14 mouse cellular contexts compared by ENCODE assay signal in the genomic region with DNA sequence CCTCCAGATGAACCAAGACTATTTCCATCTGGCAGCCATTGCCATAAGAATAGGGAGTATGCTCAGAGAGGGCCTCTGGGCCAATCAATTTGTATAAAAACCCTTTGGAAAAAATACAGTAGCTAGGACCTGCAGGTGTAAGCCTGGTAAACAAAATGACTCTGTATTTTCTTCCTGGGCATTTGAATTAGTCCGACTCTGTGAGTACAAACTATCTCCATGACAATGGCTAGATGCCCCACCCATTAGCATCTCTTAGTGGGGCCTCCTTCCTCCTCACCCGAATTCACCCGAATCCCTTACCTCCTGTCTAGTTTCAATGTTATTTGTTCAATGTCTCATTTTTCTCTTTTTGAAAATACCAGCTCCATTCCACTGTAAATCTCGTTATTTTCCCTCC. TPM values are rescaled to one million over a fixed set of nuclear protein-coding genes. Genes with fewer than 3 reads are reported as not detected.
A peak's percentile ranks its signal among the peaks of the same experiment; 100 is the strongest.
DNase-seq lines count a peak whose midpoint lies in the region.
"Had no signal": no experiment of that assay in that cellular context is flagged by ENCODE, and none has a peak within 500 bp of the region (broad histone marks: within the 10 kb centered on the region; RNA-seq: fewer than 3 reads in every experiment).

No protein-coding gene starts in this region.

- peak; percentile 66 for DNase-seq in ES-CJ7 (ENCODE audit: low read depth, low spot score)
- DNase-seq in R1 (ENCODE audit: low read depth, low spot score), result peak; percentile 72
- no peak for DNase-seq in left cerebral cortex, postnatal 14 days (ENCODE audit: low spot score in 2 of 2)
- no peak for DNase-seq in kidney, adult 18-20 months
- no peak for DNase-seq in cerebellum, postnatal 25 days
- DNase-seq: adrenal gland, adult 8-10 months; adrenal gland, postnatal 14 days; adrenal gland, postnatal 36 days; cerebellum, adult 11-12 months; cerebellum, adult 2 months; cerebellum, adult 9-10 months; cerebellum, postnatal 36 days; embryo, embryonic 11 days had no signal

- intact Hi-C loops in left cerebral cortex, postnatal 14 days (cut with DNase I), result no loop called here

RNA-seq across cellular contexts. Expression of gene Frmpd3, which starts 24.1 kb away (rescaled TPM):
- total RNA-seq in left cerebral cortex, postnatal 14 days (2021), result 10 to 100 TPM; 25.7 to 27.2 TPM
- total RNA-seq: adrenal gland, adult 8-10 months; common myeloid progenitor, adult 5-6 weeks had no signal

Comparison
In these comparisons a context has a peak if more than half of its experiments do, and no peak if none do; other contexts are left out.
1. DNase-seq: peak in ES-CJ7 (single experiment) and R1 (single experiment); none in left cerebral cortex, postnatal 14 days (0 of 2), kidney, adult 18-20 months (single experiment) and cerebellum, postnatal 25 days (0 of 2).